ENCODE assay signal across 25 mouse cellular contexts in genomic region chr9:122556051-122556450, GRCm38 (mm10).
DNase-seq lines count a peak whose midpoint lies in the region; ATAC-seq and TF ChIP-seq lines count a peak whose summit lies in the region.
"Had no signal": no experiment of that assay in that cellular context is flagged by ENCODE, and none has a peak within 500 bp of the region (broad histone marks: within the 10 kb centered on the region; RNA-seq: fewer than 3 reads in every experiment).

No protein-coding gene starts in this region.

- 78% methylated on average over 9 of the region's 9 CpGs for WGBS in hindbrain, postnatal 0 days
- 92% methylated on average over 9 of the region's 9 CpGs for WGBS in hindbrain, embryonic 13.5 days

- H3K4me2 ChIP-seq in hindbrain, postnatal 0 days (ENCODE audit: low read depth, low read length): no peak overlapping the region
- no peak overlapping the region for H3K4me2 ChIP-seq in hindbrain, embryonic 13.5 days
- H3K4me2 ChIP-seq: embryonic facial prominence, embryonic 12.5 days; embryonic facial prominence, embryonic 15.5 days; forebrain, embryonic 12.5 days; heart, embryonic 12.5 days; heart, embryonic 15.5 days; hindbrain, embryonic 14.5 days had no signal

- no peak for ATAC-seq in hindbrain, postnatal 0 days
- no peak for ATAC-seq in hindbrain, embryonic 13.5 days (ENCODE audit: low FRiP score)
- ATAC-seq: forebrain, embryonic 16.5 days had no signal

- TF ChIP-seq POLR2A in brain, embryonic 14.5 days (IDR thresholded peaks at IDR 0.05; ENCODE audit: borderline replicate concordance, extremely low read depth, insufficient read depth, insufficient read length, poor library complexity, severe bottlenecking): no peak

- intact Hi-C loops in gastrocnemius, postnatal 36 days (cut with DNase I): no loop called here

- no peaks in the 10 kb centered on the region for H3K4me1 ChIP-seq in hindbrain, postnatal 0 days (ENCODE audit: insufficient read depth, low read length)
- no peaks in the 10 kb centered on the region for H3K4me1 ChIP-seq in hindbrain, embryonic 13.5 days (replicated peaks)
- H3K4me1 ChIP-seq: embryonic facial prominence, embryonic 12.5 days; embryonic facial prominence, embryonic 15.5 days; forebrain, embryonic 12.5 days; heart, embryonic 12.5 days; heart, embryonic 15.5 days had no signal

- no peaks in the 10 kb centered on the region for H3K9me3 ChIP-seq in hindbrain, postnatal 0 days (ENCODE audit: low read length)
- H3K9me3 ChIP-seq in hindbrain, embryonic 13.5 days: no peaks in the 10 kb centered on the region
- H3K9me3 ChIP-seq: embryonic facial prominence, embryonic 12.5 days; embryonic facial prominence, embryonic 15.5 days; forebrain, embryonic 12.5 days; G1E; heart, embryonic 15.5 days; hindbrain, embryonic 10.5 days had no signal

- no peaks in the 10 kb centered on the region for H3K36me3 ChIP-seq in hindbrain, postnatal 0 days (ENCODE audit: insufficient read depth, low read length)
- no peaks in the 10 kb centered on the region for H3K36me3 ChIP-seq in hindbrain, embryonic 13.5 days
- H3K36me3 ChIP-seq: embryonic facial prominence, embryonic 12.5 days; embryonic facial prominence, embryonic 15.5 days; forebrain, embryonic 12.5 days; G1E; heart, embryonic 12.5 days; heart, embryonic 15.5 days; hindbrain, embryonic 10.5 days had no signal

- H3K4me3 ChIP-seq in hindbrain, postnatal 0 days (ENCODE audit: low read length): no peak overlapping the region
- no peak overlapping the region for H3K4me3 ChIP-seq in hindbrain, embryonic 13.5 days
- H3K4me3 ChIP-seq: embryonic facial prominence, embryonic 12.5 days; embryonic facial prominence, embryonic 15.5 days; forebrain, embryonic 12.5 days; heart, embryonic 12.5 days; heart, embryonic 15.5 days; hindbrain, embryonic 10.5 days had no signal

- no peak overlapping the region for H3K27ac ChIP-seq in hindbrain, postnatal 0 days
- H3K27ac ChIP-seq in hindbrain, embryonic 13.5 days: no peak overlapping the region
- H3K27ac ChIP-seq: embryonic facial prominence, embryonic 12.5 days; embryonic facial prominence, embryonic 15.5 days; forebrain, embryonic 12.5 days; heart, embryonic 15.5 days; hindbrain, embryonic 10.5 days; hindbrain, embryonic 14.5 days had no signal

- H3K9ac ChIP-seq in hindbrain, postnatal 0 days (replicated peaks; ENCODE audit: low read length): no peak overlapping the region
- no peak overlapping the region for H3K9ac ChIP-seq in hindbrain, embryonic 13.5 days
- H3K9ac ChIP-seq: embryonic facial prominence, embryonic 12.5 days; embryonic facial prominence, embryonic 15.5 days; forebrain, embryonic 12.5 days; heart, embryonic 12.5 days; heart, embryonic 15.5 days; hindbrain, embryonic 14.5 days had no signal

- TF ChIP-seq CTCF in hindbrain, postnatal 0 days (IDR thresholded peaks at IDR 0.05; ENCODE audit: low read depth): no peak
- no peak for TF ChIP-seq CTCF in brain, embryonic 14.5 days (IDR thresholded peaks at IDR 0.05; ENCODE audit: borderline replicate concordance, extremely low read depth, insufficient read depth, insufficient read length)

- H3K27me3 ChIP-seq in hindbrain, postnatal 0 days (ENCODE audit: insufficient read depth, low read length): no peaks in the 10 kb centered on the region
- no peaks in the 10 kb centered on the region for H3K27me3 ChIP-seq in hindbrain, embryonic 13.5 days
- H3K27me3 ChIP-seq: embryonic facial prominence, embryonic 12.5 days; embryonic facial prominence, embryonic 15.5 days; heart, embryonic 12.5 days; heart, embryonic 15.5 days had no signal

- peak; percentile 1 for DNase-seq in hindbrain, postnatal 0 days (ENCODE audit: low spot score)
- peak; percentile 60 for DNase-seq in retina, postnatal 1 day
- no peak for DNase-seq in retina, embryonic 14.5 days (ENCODE audit: low spot score)
- peak; percentile 45 for DNase-seq in brain, embryonic 14.5 days (ENCODE audit: low read depth)
- DNase-seq in gastrocnemius, postnatal 36 days: no peak
- DNase-seq in kidney, postnatal 25 days: no peak
- DNase-seq: adrenal gland, adult 2 months; adrenal gland, postnatal 14 days; B cell, adult 2 months; cerebellum, adult 11-12 months; cerebellum, adult 8-10 months; gastrocnemius, postnatal 10 days; heart, adult 18-20 months; heart, postnatal 10 days; heart, postnatal 36 days had no signal

Comparison
In these comparisons a context has a peak if more than half of its experiments do, and no peak if none do; other contexts are left out.
1. DNase-seq: peak in hindbrain, postnatal 0 days (single experiment), retina, postnatal 1 day (single experiment) and brain, embryonic 14.5 days (single experiment); none in retina, embryonic 14.5 days (single experiment), gastrocnemius, postnatal 36 days (0 of 2) and kidney, postnatal 25 days (0 of 2).